Mouse (Mus musculus): ENCODE results near the gene Btbd2. TPM values are rescaled to one million over a fixed set of nuclear protein-coding genes. Genes with fewer than 3 reads are reported as not detected.
"Not testable (repeated sequence)": the region's sequence is repeated elsewhere in the genome, so short reads cannot be mapped to it uniquely, and the experiment has no call there.

Gene Btbd2
- polyA plus RNA-seq, 1 experiment = not detected

DNA sequence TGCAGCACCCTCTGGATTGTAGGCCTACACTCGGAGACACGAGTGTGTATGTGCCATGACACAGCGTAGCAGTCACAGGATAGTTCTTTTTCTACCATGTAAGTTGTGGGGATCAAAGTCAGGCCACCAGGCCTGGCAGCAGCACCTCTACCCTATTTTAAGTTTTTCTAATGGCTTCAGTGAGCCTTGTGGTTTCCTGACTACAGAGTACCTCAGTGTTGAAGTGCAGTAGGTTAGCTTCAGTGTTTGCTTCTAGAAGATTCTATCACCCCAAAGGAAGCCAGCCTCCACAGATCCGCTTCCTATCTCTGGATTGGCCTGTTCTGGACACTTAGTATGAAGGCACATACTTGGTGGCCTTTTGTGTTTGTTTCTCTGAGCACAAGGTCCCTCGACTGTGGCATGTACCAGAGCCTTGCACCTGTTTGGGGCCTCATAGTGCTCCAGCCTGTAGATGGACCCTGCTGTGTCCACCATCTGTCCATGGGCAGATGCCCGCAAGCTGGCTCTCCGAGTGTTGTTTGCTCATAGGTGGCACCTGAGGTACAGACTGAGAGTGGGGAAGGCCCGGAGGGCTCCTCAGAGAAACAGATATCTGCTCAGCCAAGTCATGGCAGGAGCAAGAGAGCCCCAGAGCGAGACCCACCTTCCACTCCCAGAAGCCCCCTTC lies 46.6 kb downstream of the Btbd2 start:
- no peak overlapping the region for H3K27ac ChIP-seq (ENCODE audit: insufficient read depth, low read depth, low read length)
- 90% methylated on average over 9 of the region's 9 CpGs for WGBS
- peaks cover 5% of the 10 kb centered on the region; the same call in 1 of the 2 replicates for H3K4me1 ChIP-seq (ENCODE audit: control insufficient read depth, insufficient read depth, low read length)
- H3K4me3 ChIP-seq (ENCODE audit: insufficient read depth, low read depth, low read length) = no peak overlapping the region
- TF ChIP-seq POLR2A (IDR thresholded peaks at IDR 0.05; ENCODE audit: insufficient read depth, low read depth, low read length) = no peak

DNA sequence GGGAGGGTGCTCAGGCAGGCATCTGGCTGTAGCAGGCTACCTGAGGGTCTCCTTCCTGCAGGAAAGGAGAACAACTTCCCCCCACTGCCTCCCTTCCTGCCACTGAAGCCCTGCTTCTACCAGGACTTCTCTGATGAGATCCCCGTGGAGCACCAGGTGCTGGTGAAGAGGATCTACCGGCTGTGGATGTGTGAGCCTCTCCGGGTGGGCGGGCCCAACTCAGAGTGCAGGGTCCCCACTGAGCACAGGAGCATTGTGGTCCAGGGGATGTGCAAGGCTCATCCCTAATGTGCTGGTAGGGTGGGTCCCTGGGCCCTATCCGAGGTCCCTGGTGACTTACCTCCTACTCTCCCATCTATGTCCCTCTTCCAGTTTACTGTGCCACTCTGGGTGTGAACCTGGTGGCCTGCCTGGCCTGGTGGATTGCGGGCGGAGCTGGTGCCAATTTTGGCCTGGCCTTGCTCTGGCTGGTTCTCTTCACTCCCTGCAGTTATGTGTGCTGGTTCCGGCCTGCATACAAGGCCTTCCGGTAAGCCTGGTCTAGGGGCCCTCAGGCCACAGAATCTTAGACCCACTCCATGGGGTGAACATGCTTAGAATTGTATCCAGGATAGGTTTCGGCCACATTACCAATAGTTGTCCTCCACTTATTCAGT lies 47.5 kb downstream of the Btbd2 start:
- no peak overlapping the region for H3K27ac ChIP-seq (ENCODE audit: insufficient read depth, low read depth, low read length)
- peaks cover 9% of the 10 kb centered on the region for H3K4me1 ChIP-seq (ENCODE audit: control insufficient read depth, insufficient read depth, low read length)
- no peak overlapping the region for H3K4me3 ChIP-seq (ENCODE audit: insufficient read depth, low read depth, low read length)
- no peak for TF ChIP-seq CTCF (IDR thresholded peaks at IDR 0.05; ENCODE audit: insufficient read depth, low read depth, low read length)
- TF ChIP-seq POLR2A (IDR thresholded peaks at IDR 0.05; ENCODE audit: insufficient read depth, low read depth, low read length) = no peak
- WGBS = 91% methylated on average over 10 of the region's 10 CpGs

DNA sequence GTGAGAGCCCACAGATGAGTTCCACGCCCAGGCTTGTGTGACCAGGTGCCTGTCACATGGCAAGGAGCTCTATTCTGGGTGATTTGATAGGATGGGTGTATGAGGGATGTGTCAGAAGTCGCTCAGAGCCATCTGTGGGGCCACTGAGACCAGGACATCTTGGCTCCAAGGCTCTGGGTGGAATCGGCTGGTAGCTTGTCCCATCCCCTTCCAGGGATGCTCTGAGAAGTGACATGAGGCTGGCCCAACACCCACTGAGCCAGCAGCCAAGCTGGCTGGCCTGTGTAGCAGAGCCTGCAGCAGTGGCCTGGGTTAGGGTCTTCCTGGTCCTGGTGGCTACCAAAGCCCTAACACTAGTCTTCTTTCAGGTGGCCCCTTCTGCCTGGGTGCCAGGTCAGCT lies 48.4 kb downstream of the Btbd2 start:
- Histone ChIP-seq H3K27ac (ENCODE audit: insufficient read depth, low read depth, low read length) (no peak overlapping the region), H3K4me1 (ENCODE audit: control insufficient read depth, insufficient read depth, low read length) (peaks cover 18% of the 10 kb centered on the region), H3K4me3 (ENCODE audit: insufficient read depth, low read depth, low read length) (no peak overlapping the region)
- 87% methylated on average over 3 of the region's 3 CpGs for WGBS
- TF ChIP-seq CTCF (IDR thresholded peaks at IDR 0.05; ENCODE audit: insufficient read depth, low read depth, low read length) = no peak
- no peak for TF ChIP-seq POLR2A (IDR thresholded peaks at IDR 0.05; ENCODE audit: insufficient read depth, low read depth, low read length)

DNA sequence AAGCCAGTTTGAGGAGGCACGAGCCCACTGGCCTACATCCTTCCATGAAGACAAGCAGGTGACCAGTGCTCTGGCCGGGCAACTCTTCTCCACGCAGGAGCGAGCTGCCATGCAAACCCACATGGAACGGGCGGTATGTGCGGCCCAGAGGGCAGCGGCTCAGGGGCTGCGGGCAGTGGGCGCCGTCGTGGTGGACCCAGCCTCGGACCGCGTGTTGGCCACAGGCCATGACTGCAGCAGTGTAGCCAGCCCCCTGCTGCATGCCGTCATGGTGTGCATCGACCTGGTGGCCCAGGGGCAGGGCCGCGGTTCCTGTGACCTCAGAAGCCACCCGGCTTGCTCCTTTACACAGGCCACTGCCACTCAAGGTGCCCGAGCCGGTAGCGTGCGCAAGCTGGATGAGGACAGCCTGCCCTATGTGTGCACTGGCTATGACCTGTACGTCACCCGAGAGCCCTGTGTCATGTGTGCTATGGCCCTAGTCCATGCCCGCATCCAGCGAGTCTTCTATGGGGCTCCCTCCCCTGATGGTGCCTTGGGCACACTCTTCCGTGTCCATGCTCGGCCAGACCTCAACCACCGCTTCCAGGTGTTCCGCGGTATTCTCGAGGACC lies 50.0 kb downstream of the Btbd2 start:
- TF ChIP-seq CTCF (IDR thresholded peaks at IDR 0.05; ENCODE audit: insufficient read depth, low read depth, low read length) (no peak), POLR2A (IDR thresholded peaks at IDR 0.05; ENCODE audit: insufficient read depth, low read depth, low read length) (no peak)
- H3K27ac ChIP-seq (ENCODE audit: insufficient read depth, low read depth, low read length) = no peak overlapping the region
- H3K4me1 ChIP-seq (ENCODE audit: control insufficient read depth, insufficient read depth, low read length) = peaks cover 22% of the 10 kb centered on the region
- H3K4me3 ChIP-seq (ENCODE audit: insufficient read depth, low read depth, low read length) = no peak overlapping the region
- 95% methylated on average over 34 of the region's 34 CpGs for WGBS

DNA sequence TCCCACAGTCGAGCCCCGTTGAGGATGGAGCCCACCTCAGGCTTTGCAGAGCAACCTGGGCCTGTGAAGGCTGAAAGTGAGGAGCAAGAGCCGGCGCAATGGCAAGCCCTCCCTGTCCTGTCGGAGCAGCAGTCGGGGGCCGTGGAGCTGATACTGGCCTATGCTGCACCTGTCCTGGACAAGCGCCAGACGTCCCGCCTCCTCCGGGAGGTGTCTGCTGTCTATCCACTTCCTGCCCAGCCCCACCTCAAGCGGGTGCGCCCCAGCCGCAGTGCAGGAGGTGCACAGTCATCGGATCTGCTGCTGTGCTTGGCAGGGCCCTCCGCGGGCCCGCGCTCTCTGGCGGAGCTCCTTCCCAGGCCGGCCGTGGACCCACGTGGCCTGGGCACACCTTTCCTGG lies 50.6 kb downstream of the Btbd2 start:
- WGBS = 88% methylated on average over 23 of the region's 23 CpGs
- Histone ChIP-seq H3K4me1 (ENCODE audit: control insufficient read depth, insufficient read depth, low read length) (peaks cover 22% of the 10 kb centered on the region), H3K27ac (ENCODE audit: insufficient read depth, low read depth, low read length) (no peak overlapping the region), H3K4me3 (ENCODE audit: insufficient read depth, low read depth, low read length) (no peak overlapping the region)
- no peak for TF ChIP-seq CTCF (IDR thresholded peaks at IDR 0.05; ENCODE audit: insufficient read depth, low read depth, low read length)
- TF ChIP-seq POLR2A (IDR thresholded peaks at IDR 0.05; ENCODE audit: insufficient read depth, low read depth, low read length) = no peak

DNA sequence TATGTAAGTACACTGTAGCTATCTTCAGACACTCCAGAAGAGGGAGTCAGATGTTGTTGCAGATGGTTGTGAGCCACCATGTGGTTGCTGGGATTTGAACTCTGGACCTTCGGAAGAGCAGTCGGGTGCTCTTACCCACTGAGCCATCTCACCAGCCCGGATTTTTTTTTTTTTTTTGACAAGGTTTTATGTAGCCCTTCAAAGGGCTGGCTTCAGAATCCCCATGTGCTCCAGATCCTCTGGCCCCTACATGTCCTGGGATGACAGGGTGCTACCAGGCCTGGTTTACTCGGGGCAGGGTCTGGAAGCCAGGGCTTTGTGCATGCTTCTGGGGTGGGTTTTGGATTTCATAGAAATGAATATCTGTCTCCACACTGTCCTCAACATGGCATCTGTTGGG lies 51.1 kb downstream of the Btbd2 start, which contains the start of gene Gm49322:
Gm49322 (plus strand) TSS at position 301 of the 400 bp plus-strand sequence.
- 88% methylated on average over 4 of the region's 4 CpGs for WGBS
- H3K27ac ChIP-seq (ENCODE audit: insufficient read depth, low read depth, low read length); H3K4me3 ChIP-seq (ENCODE audit: insufficient read depth, low read depth, low read length): not testable (repeated sequence)
- peaks cover 20% of the 10 kb centered on the region for H3K4me1 ChIP-seq (ENCODE audit: control insufficient read depth, insufficient read depth, low read length)

DNA sequence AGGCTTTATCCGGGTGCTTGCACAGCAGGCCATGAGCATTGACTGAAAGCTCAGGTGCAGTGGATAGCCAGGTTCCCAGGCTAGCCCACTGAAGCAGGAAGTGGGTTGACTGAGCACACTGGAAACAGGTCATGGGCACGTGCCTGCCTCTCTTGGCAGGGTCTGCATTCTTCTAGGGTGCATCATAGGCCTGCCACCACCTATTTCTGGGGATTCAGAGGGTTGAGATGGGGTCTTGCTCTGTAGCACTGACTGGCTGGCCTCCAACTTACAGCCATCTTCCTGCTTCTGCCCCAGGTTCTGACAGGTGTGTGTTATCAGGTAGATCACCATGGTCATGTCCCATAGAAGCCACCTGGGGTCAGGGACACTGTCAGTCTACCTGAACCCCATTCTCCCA lies 51.9 kb downstream of the Btbd2 start:
- WGBS = 86% methylated on average over 2 of the region's 2 CpGs
- Histone ChIP-seq H3K4me1 (ENCODE audit: control insufficient read depth, insufficient read depth, low read length) (peaks cover 17% of the 10 kb centered on the region), H3K4me3 (ENCODE audit: insufficient read depth, low read depth, low read length) (no peak overlapping the region), H3K27ac (ENCODE audit: insufficient read depth, low read depth, low read length) (no peak overlapping the region)
- TF ChIP-seq POLR2A (IDR thresholded peaks at IDR 0.05; ENCODE audit: insufficient read depth, low read depth, low read length) = no peak
- TF ChIP-seq CTCF (IDR thresholded peaks at IDR 0.05; ENCODE audit: insufficient read depth, low read depth, low read length) = no peak

DNA sequence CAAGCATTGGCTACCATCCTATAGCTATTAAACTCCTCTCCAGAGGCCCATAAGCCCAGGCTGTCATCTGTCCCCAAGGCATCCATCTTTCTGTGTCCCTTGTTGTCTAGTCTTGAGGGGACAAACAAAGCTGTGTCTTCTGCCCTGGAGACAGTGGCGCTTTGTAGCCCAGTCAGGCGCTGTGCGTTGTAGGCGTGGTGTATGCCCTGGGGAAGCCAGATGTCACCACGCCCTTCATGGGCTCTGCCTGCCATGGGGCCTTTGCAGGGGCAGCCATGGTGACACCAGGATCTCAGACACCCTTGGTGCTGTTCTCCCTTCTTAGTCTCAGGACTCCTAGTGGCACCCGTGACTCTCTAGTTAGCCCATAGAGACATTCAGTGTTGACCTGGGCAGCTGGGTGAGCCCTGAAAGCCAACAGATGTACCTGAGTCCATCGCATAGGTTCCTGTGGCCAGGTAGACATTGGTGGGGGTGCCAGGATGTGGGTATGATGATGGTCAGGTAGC lies 52.8 kb downstream of the Btbd2 start:
- peaks cover 17% of the 10 kb centered on the region for H3K4me1 ChIP-seq (ENCODE audit: control insufficient read depth, insufficient read depth, low read length)
- 83% methylated on average over 7 of the region's 7 CpGs for WGBS
- no peak overlapping the region for H3K4me3 ChIP-seq (ENCODE audit: insufficient read depth, low read depth, low read length)
- no peak overlapping the region for H3K27ac ChIP-seq (ENCODE audit: insufficient read depth, low read depth, low read length)
- no peak for TF ChIP-seq CTCF (IDR thresholded peaks at IDR 0.05; ENCODE audit: insufficient read depth, low read depth, low read length)

DNA sequence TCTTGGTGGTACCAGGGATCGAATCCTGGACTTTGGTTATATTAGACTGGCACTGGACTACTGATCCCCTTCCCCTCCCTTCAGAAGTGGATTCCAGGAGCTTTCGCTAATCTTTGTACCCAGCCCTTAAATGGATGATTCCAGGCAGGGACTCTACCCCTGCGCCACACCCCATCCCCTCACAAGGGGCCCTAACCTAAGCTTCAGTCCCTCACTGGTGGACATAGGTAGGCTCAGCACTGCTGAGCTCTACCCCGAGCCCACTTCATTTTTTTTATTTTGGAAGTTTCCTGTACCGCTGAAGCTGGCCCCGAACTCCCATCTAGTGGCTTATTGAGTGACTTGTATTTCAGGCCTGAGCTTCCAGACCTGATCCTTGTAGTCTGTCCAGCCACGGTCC lies 53.5 kb downstream of the Btbd2 start:
- Histone ChIP-seq H3K4me1 (ENCODE audit: control insufficient read depth, insufficient read depth, low read length) (peaks cover 17% of the 10 kb centered on the region), H3K27ac (ENCODE audit: insufficient read depth, low read depth, low read length) (peak overlapping the region; percentile 65), H3K4me3 (ENCODE audit: insufficient read depth, low read depth, low read length) (peak overlapping the region; percentile 85)
- WGBS = 26% methylated on average over 7 of the region's 7 CpGs
- TF ChIP-seq CTCF (IDR thresholded peaks at IDR 0.05; ENCODE audit: insufficient read depth, low read depth, low read length) = no peak

All from olfactory bulb, adult 2 months (tissue).